Mouse (Mus musculus) limb, embryonic 13.5 days (tissue): ENCODE data around the gene Klhl26. TPM values are rescaled to one million over a fixed set of nuclear protein-coding genes. Genes with fewer than 3 reads are reported as not detected.

Experiments
- ATAC-seq: fragments of 200-750 bp; cut with Nextera tagmentation; 2 replicates; pipeline ENCODE4 v1.8.0; 2017; ENCODE audit warnings: low read depth, moderate number of reproducible peaks, moderate TSS enrichment; ENCODE audit not compliant: low FRiP score
- H3K27ac ChIP-seq: fragments of 300-500 bp; sonication (generic); 2 replicates; pipeline ENCODE4 v1.5.1; 2015; ENCODE audit warnings: inconsistent platforms, mild to moderate bottlenecking, moderate library complexity
- H3K27me3 ChIP-seq: fragments of 300-500 bp; sonication (generic); 2 replicates; pipeline ENCODE4 v1.6.1; 2015; ENCODE audit warnings: mild to moderate bottlenecking, inconsistent platforms
- H3K36me3 ChIP-seq: fragments of 300-500 bp; sonication (generic); 2 replicates; pipeline ENCODE4 v1.6.1; 2015; ENCODE audit warnings: inconsistent platforms, mild to moderate bottlenecking, moderate library complexity
- H3K4me1 ChIP-seq: fragments of 300-500 bp; sonication (generic); 2 replicates; pipeline ENCODE4 v1.6.1; 2015; ENCODE audit warnings: inconsistent platforms
- H3K4me2 ChIP-seq: fragments of 300-500 bp; sonication (generic); replicated peaks from 2 replicates; pipeline ENCODE4 v1.6.1; 2015; ENCODE audit warnings: inconsistent platforms, mild to moderate bottlenecking, moderate library complexity
- H3K4me3 ChIP-seq: fragments of 300-500 bp; sonication (generic); 2 replicates; pipeline ENCODE4 v1.5.1; 2015; ENCODE audit warnings: moderate library complexity, mild to moderate bottlenecking, inconsistent platforms
- H3K9ac ChIP-seq: fragments of 300-500 bp; sonication (generic); 2 replicates; pipeline ENCODE4 v1.6.1; 2015; ENCODE audit warnings: mild to moderate bottlenecking, inconsistent platforms
- H3K9me3 ChIP-seq: fragments of 300-500 bp; sonication (generic); 2 replicates; pipeline ENCODE4 v1.6.1; 2016; ENCODE audit warnings: inconsistent platforms
- WGBS: fragments of 180-500 bp; shearing (Covaris S2); methylation state at CpG from one replicate; pipeline ENCODE4 v1.1.7; 2015; 5-methylcytosine and 5-hydroxymethylcytosine counted together
- polyA plus RNA-seq: library from polyadenylated mRNA; unstranded; fragments of >200 nt; fragmentation: Nextera tagmentation; extraction: Ambion mirVana; gene quantifications from 2 replicates; pipeline ENCODE4 v1.2.1, GENCODE M21; 2015

Gene Klhl26
- polyA plus RNA-seq, 1 experiment from 2014 or later = 29.0 TPM

DNA sequence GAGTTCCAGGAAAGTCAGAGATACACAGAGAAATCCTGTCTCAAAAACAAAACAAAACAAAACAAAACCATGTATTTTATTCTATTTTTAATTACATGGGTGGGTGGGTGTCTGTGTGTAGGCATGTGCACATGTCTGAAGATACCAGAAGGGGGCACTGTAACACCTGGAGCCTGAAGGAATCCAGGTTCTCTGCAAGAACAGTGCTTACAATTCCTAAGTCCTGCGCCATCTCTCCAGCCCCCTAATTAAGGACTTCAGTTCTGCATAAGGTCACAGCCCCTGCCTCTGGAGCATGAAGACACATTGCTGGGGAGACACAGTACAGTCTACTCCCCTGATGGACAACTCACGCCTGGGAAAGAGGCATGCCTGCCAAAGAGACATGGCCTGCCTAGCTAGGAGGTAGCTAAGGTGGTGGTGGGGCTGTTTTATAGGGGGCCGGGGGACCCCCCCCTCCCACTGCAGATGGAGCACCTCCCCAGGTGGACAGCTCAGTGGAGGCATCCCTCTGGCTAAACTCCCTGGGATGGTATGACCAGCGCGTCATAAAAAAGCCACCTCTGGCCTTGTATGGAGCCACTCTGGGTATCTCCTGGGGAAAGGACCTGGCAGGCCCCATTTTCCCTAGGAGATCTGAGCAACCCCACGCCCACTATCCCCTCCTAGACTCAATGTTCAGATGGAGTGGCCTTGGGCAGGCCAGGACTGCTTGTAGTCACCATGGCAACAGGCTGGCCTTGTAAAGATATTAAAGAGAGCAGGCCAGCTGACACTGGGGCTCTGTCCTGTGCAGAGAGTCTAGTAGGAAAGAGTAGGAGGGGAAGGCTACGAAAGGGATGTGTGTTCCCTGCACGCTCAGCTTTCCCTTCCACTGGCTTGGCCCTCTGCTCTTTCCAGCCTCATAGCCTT, 61.0 kb downstream of the Klhl26 start:
- H3K9ac ChIP-seq = no peak overlapping the region
- H3K4me2 ChIP-seq = 0 out of 2 replicates have a peak overlapping the region, but pooled peaks have one; percentile 2
- WGBS = 49% methylated on average over 8 of the region's 8 CpGs

DNA sequence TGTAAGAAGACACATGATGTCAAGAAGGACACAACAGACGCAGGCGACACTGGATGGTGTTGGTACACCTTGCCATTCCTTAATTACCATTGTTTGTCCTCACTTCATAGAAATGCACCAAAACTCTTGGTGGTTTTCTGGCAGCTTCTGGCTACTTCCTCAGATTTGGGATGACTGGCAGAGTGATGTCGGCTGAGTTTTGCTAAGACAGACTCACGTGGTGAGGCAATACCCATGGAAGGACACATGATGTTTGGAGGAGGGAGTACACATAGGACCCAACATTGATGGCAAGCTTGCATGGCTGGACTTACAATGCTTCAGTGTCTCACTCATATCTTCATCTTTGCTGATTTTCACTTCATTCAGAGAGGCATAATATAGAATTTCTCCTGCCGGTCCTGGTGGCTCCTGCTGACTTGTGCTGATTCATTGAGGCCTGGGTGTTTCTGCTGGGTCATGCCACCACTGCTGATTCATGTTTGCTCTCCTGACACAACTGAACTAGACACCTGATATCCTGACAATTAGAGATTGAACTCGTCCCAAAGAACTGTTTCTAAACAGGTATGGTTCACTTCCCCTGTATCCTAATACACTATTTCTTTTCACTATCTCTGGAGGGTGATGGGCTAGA, 62.3 kb downstream of the Klhl26 start:
- Histone ChIP-seq H3K4me3 (no peak overlapping the region), H3K4me2 (no peak overlapping the region), H3K4me1 (peaks cover 59% of the 10 kb centered on the region), H3K9me3 (no peaks in the 10 kb centered on the region), H3K27ac (no peak overlapping the region), H3K36me3 (peaks cover 7% of the 10 kb centered on the region), H3K27me3 (no peaks in the 10 kb centered on the region), H3K9ac (no peak overlapping the region)
- WGBS = 90% methylated on average over 6 of the region's 6 CpGs
- no peak for ATAC-seq

More for the DNA sequence above, 61.0 kb downstream of the Klhl26 start:
- no peak overlapping the region for H3K4me3 ChIP-seq
- H3K27me3 ChIP-seq = no peaks in the 10 kb centered on the region
- H3K9me3 ChIP-seq = no peaks in the 10 kb centered on the region
- peaks cover 7% of the 10 kb centered on the region for H3K36me3 ChIP-seq
- H3K4me1 ChIP-seq = peaks cover 62% of the 10 kb centered on the region
- peak; percentile 52; the same call in 1 of the 2 replicates for ATAC-seq
- peak overlapping the region; percentile 56 for H3K27ac ChIP-seq

GRCm38 (mm10) chr8:70410281-70410680, 66.5 kb downstream of the Klhl26 start:
- H3K4me3 ChIP-seq = no peak overlapping the region
- peak overlapping the region; percentile 83; the same call in 1 of the 2 replicates for H3K27ac ChIP-seq
- no peak for ATAC-seq
- no peak overlapping the region for H3K4me2 ChIP-seq
- peaks cover 7% of the 10 kb centered on the region for H3K36me3 ChIP-seq
- H3K27me3 ChIP-seq = no peaks in the 10 kb centered on the region
- H3K4me1 ChIP-seq = peaks cover 61% of the 10 kb centered on the region
- WGBS = 92% methylated on average over 5 of the region's 5 CpGs
- peak overlapping the region; percentile 3; the same call in 1 of the 2 replicates for H3K9ac ChIP-seq
- no peaks in the 10 kb centered on the region for H3K9me3 ChIP-seq

DNA sequence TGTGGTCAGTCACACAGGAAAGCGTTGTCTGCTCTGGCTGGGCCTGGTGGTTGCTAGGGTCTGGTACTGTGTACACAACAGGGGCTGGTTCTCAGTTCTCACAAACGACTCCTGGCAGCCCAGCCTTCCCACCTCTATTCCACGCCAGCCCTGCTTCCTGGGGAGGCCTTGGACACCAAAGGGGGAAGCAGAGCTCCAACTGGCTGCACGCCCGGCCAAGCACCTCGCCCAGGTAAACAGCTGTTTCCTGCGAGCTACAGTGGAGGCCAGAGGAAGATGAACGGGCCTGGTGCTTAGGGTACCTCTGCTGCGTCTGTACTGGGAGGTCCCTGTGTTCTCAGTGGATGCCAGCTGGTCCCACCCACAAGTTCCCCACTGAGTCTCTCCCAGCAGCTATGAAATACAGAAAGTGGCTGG, 67.3 kb downstream of the Klhl26 start:
- ATAC-seq = peak; percentile 45; the same call in 1 of the 2 replicates
- peak overlapping the region; percentile 21; the same call in 1 of the 2 replicates for H3K4me2 ChIP-seq
- H3K9me3 ChIP-seq = 0 out of 2 replicates have a peak, but pooled peaks cover 1% of the 10 kb centered on the region
- peak overlapping the region; percentile 25; the same call in 1 of the 2 replicates for H3K9ac ChIP-seq
- 51% methylated on average over 9 of the region's 9 CpGs for WGBS
- peaks cover 12% of the 10 kb centered on the region for H3K36me3 ChIP-seq
- H3K4me1 ChIP-seq = peaks cover 62% of the 10 kb centered on the region
- H3K27me3 ChIP-seq = no peaks in the 10 kb centered on the region
- H3K4me3 ChIP-seq = no peak overlapping the region
- H3K27ac ChIP-seq = peak overlapping the region; percentile 83; the same call in 1 of the 2 replicates

DNA sequence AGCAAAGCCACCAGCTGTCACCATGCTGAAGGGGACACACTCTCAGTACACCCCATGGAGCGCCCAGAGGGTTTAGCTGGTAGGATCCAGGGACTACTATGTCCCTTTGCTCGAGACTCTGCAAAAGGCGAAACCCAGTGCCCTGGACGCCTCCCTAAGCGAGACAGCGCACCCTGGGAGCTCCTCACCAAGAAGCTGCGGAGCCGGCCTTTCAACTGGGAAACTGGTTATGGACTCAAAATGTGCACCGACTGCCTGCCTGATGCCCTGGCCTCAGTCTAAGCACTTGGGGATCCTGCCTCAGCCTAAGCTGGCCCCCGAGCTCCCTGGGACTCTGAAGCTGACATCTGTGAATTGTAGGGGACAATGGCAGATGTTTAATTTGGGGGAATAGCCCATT, 67.7 kb downstream of the Klhl26 start:
- Histone ChIP-seq H3K27ac (peak overlapping the region; percentile 83), H3K4me1 (peaks cover 62% of the 10 kb centered on the region), H3K4me2 (peak overlapping the region; percentile 21; the same call in 1 of the 2 replicates), H3K4me3 (no peak overlapping the region), H3K36me3 (peaks cover 12% of the 10 kb centered on the region), H3K9me3 (0 out of 2 replicates have a peak, but pooled peaks cover 4% of the 10 kb centered on the region), H3K9ac (no peak overlapping the region), H3K27me3 (no peaks in the 10 kb centered on the region)
- no peak for ATAC-seq
- WGBS = 77% methylated on average over 10 of the region's 10 CpGs

- 56% methylated on average over 6 of the region's 6 CpGs for WGBS
- H3K4me1 ChIP-seq = peaks cover 62% of the 10 kb centered on the region
- 0 out of 2 replicates have a peak, but pooled peaks cover 4% of the 10 kb centered on the region for H3K9me3 ChIP-seq
- 0 out of 2 replicates have a peak overlapping the region, but pooled peaks have one; percentile 21 for H3K4me2 ChIP-seq
- H3K36me3 ChIP-seq = peaks cover 15% of the 10 kb centered on the region
- ATAC-seq = peak; percentile 49; the same call in 1 of the 2 replicates
- no peaks in the 10 kb centered on the region for H3K27me3 ChIP-seq
- peak overlapping the region; percentile 83 for H3K27ac ChIP-seq
- H3K4me3 ChIP-seq = no peak overlapping the region
- 0 out of 2 replicates have a peak overlapping the region, but pooled peaks have one; percentile 35 for H3K9ac ChIP-seq
Measured at GRCm38 (mm10) chr8:70408301-70408700, 68.5 kb downstream of the Klhl26 start.

- peak overlapping the region; percentile 22; the same call in 1 of the 2 replicates for H3K27ac ChIP-seq
- 0 out of 2 replicates have a peak, but pooled peaks cover 4% of the 10 kb centered on the region for H3K9me3 ChIP-seq
- ATAC-seq = peak; percentile 18; the same call in 1 of the 2 replicates
- 59% methylated on average over 11 of the region's 11 CpGs for WGBS
- H3K4me1 ChIP-seq = peaks cover 60% of the 10 kb centered on the region
- H3K4me3 ChIP-seq = no peak overlapping the region
- H3K27me3 ChIP-seq = no peaks in the 10 kb centered on the region
- H3K9ac ChIP-seq = peak overlapping the region; percentile 48
- no peak overlapping the region for H3K4me2 ChIP-seq
- H3K36me3 ChIP-seq = peaks cover 29% of the 10 kb centered on the region
Measured at GRCm38 (mm10) chr8:70406427-70407069, 70.2 kb downstream of the Klhl26 start.

- H3K4me1 ChIP-seq = peaks cover 48% of the 10 kb centered on the region
- no peak overlapping the region for H3K27ac ChIP-seq
- peaks cover 35% of the 10 kb centered on the region for H3K36me3 ChIP-seq
- H3K9me3 ChIP-seq = 0 out of 2 replicates have a peak, but pooled peaks cover 4% of the 10 kb centered on the region
- H3K27me3 ChIP-seq = no peaks in the 10 kb centered on the region
- ATAC-seq = no peak
- no peak overlapping the region for H3K4me2 ChIP-seq
- no peak overlapping the region for H3K4me3 ChIP-seq
- WGBS = 46% methylated on average over 7 of the region's 7 CpGs
- no peak overlapping the region; the same call in 1 of the 2 replicates for H3K9ac ChIP-seq
Measured at GRCm38 (mm10) chr8:70405189-70405588, 71.6 kb downstream of the Klhl26 start.

GRCm38 (mm10) chr8:70404212-70404611, 72.6 kb downstream of the Klhl26 start:
- H3K4me1 ChIP-seq = peaks cover 40% of the 10 kb centered on the region
- H3K9me3 ChIP-seq = 0 out of 2 replicates have a peak, but pooled peaks cover 4% of the 10 kb centered on the region
- H3K27me3 ChIP-seq = no peaks in the 10 kb centered on the region
- WGBS = 92% methylated on average over 3 of the region's 3 CpGs
- no peak for ATAC-seq
- no peak overlapping the region for H3K4me2 ChIP-seq
- no peak overlapping the region for H3K27ac ChIP-seq
- H3K4me3 ChIP-seq = no peak overlapping the region
- peaks cover 42% of the 10 kb centered on the region for H3K36me3 ChIP-seq
- H3K9ac ChIP-seq = no peak overlapping the region
